Mouse (Mus musculus): ENCODE measurements around the gene Vmo1.

The Vmo1 gene

DNA sequence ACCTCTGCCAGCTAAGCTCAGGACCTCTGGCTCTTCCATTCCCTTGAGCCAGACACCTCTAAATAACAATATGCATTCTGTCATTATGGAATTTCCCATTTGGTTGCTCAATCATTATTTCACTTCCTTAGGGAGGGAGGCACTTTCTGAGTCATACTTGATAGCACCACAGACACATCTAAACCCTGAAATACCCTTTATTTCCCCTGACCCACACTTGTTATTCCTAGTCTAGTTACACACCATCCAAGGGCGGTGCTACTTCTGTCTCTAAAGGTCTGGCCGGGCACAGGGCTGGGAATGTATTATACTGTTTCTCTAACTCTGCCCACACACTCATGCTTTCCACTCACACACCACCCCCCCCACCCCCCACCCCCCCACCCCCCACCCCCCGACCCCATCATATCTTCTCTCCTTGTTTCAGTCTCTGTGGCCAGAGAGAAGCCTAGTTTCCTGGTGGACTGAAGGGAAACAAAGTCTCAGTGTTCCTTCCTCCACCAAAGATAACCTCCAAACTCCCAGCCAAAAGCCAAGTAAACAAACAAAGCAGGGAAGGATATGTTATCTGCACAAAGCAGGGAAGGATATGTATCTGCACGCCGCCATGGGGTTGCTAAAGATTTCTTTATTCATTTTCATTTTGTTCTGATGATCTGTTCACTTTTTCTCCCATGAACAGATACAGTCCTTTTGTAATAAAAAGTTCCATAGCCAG, 46.4 kb downstream of the Vmo1 start:
- peak; percentile 17 for DNase-seq

- peak; percentile 54 for DNase-seq
Measured at GRCm38 (mm10) chr11:70465824-70466223, 48.6 kb downstream of the Vmo1 start.

GRCm38 (mm10) chr11:70465211-70465610, 49.2 kb downstream of the Vmo1 start:
- no peak for DNase-seq

- DNase-seq: no peak
Measured at GRCm38 (mm10) chr11:70463970-70464369, 50.4 kb downstream of the Vmo1 start.
